Mouse (Mus musculus) midbrain, embryonic 13.5 days (tissue): Measurements from ENCODE around the gene Epha6. TPM values are rescaled to one million over a fixed set of nuclear protein-coding genes. Genes with fewer than 3 reads are reported as not detected.

Experiments
- ATAC-seq: fragments of 200-750 bp; cut with Nextera tagmentation; 2 replicates; pipeline ENCODE4 v1.8.0; 2017; ENCODE audit warnings: mild to moderate bottlenecking, moderate TSS enrichment, moderate library complexity
- H3K27ac ChIP-seq: fragments of 300-500 bp; sonication (generic); 2 replicates; pipeline ENCODE4 v1.5.1; 2015; ENCODE audit warnings: inconsistent platforms, mild to moderate bottlenecking, moderate library complexity
- H3K27me3 ChIP-seq: fragments of 300-500 bp; sonication (generic); 2 replicates; pipeline ENCODE4 v1.6.1; 2015; ENCODE audit warnings: mild to moderate bottlenecking, inconsistent platforms
- H3K36me3 ChIP-seq: fragments of 300-500 bp; sonication (generic); 2 replicates; pipeline ENCODE4 v1.6.1; 2015; ENCODE audit warnings: mild to moderate bottlenecking, inconsistent platforms
- H3K4me1 ChIP-seq: fragments of 300-500 bp; sonication (generic); replicated peaks from 2 replicates; pipeline ENCODE4 v1.6.1; 2015; ENCODE audit warnings: inconsistent platforms
- H3K4me2 ChIP-seq: fragments of 300-500 bp; sonication (generic); replicated peaks from 2 replicates; pipeline ENCODE4 v1.6.1; 2015; ENCODE audit warnings: moderate library complexity, mild to moderate bottlenecking, inconsistent platforms
- H3K4me3 ChIP-seq: fragments of 300-500 bp; sonication (generic); replicated peaks from 2 replicates; pipeline ENCODE4 v1.5.1; 2015; ENCODE audit warnings: mild to moderate bottlenecking, inconsistent platforms
- H3K9ac ChIP-seq: fragments of 300-500 bp; sonication (generic); replicated peaks from 2 replicates; pipeline ENCODE4 v1.6.1; 2015; ENCODE audit warnings: mild to moderate bottlenecking, inconsistent platforms
- H3K9me3 ChIP-seq: fragments of 300-500 bp; sonication (generic); 2 replicates; pipeline ENCODE4 v1.6.1; 2016; ENCODE audit warnings: mild to moderate bottlenecking, inconsistent platforms
- WGBS: fragments of 180-500 bp; shearing (Covaris S2); methylation state at CpG from one replicate; pipeline ENCODE4 v1.1.7; 2015; 5-methylcytosine and 5-hydroxymethylcytosine counted together
- polyA plus RNA-seq: library from polyadenylated mRNA; unstranded; fragments of >200 nt; fragmentation: Nextera tagmentation; extraction: Ambion mirVana; gene quantifications from 2 replicates; pipeline ENCODE4 v1.2.1, GENCODE M21; 2015

Gene Epha6
- polyA plus RNA-seq, 1 experiment from 2014 or later, result 4.4 TPM

GRCm38 (mm10) chr16:59693230-59693629, 912.1 kb downstream of the Epha6 start:
- 90% methylated on average over 7 of the region's 7 CpGs for WGBS
- Histone ChIP-seq H3K9me3 (no peaks in the 10 kb centered on the region), H3K9ac (no peak overlapping the region), H3K4me2 (no peak overlapping the region), H3K27me3 (no peaks in the 10 kb centered on the region), H3K4me3 (no peak overlapping the region), H3K27ac (no peak overlapping the region), H3K36me3 (no peaks in the 10 kb centered on the region), H3K4me1 (no peaks in the 10 kb centered on the region)
- no peak for ATAC-seq

DNA sequence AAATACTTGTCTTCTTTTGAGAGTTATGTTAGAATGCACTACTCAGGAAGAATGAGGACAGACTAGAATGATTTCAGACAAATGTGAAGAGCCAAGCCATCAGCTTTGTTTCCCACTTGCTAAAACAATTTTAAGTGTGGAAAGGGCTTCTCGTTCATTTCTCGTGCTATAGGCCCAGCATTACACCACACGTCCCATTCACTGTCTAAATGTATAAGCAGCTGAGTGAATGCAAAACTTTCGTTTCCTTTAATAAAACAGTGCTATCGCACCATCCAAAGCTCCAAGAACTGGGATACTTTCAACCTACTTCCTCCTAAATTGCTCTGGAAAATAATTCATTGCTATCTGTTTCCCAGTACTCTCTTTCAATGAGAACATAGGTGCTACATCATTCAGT, 916.2 kb downstream of the Epha6 start:
- Histone ChIP-seq H3K4me3 (no peak overlapping the region), H3K4me1 (no peaks in the 10 kb centered on the region), H3K9me3 (no peaks in the 10 kb centered on the region), H3K27ac (no peak overlapping the region), H3K9ac (no peak overlapping the region), H3K36me3 (no peaks in the 10 kb centered on the region), H3K27me3 (no peaks in the 10 kb centered on the region), H3K4me2 (no peak overlapping the region)
- no peak for ATAC-seq
- WGBS, result 93% methylated on average over 5 of the region's 5 CpGs

DNA sequence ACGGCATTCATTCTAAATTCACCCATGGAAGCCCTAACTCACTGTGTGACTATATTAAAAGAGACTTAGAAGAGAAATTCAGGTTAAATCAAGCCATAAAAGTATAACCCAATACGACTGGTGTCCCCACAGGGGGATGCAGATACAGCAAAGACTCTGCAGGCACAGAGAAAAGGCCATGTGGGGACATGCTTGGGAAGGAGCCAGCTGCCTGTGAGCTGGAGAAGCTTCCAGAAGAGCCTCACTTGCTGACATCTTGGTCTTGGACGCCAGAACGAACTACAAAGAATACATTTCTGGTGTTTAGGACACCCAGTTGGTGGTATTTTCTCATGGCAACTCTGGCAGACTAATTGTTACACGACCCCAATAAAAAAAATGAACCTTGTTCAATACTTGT, 920.2 kb downstream of the Epha6 start:
- H3K4me2 ChIP-seq, result no peak overlapping the region
- H3K9ac ChIP-seq, result no peak overlapping the region
- H3K27me3 ChIP-seq, result no peaks in the 10 kb centered on the region
- 70% methylated on average over 5 of the region's 5 CpGs for WGBS
- no peak overlapping the region for H3K27ac ChIP-seq
- no peaks in the 10 kb centered on the region for H3K9me3 ChIP-seq
- H3K4me3 ChIP-seq, result no peak overlapping the region
- no peaks in the 10 kb centered on the region for H3K4me1 ChIP-seq
- ATAC-seq, result no peak
- no peaks in the 10 kb centered on the region for H3K36me3 ChIP-seq

DNA sequence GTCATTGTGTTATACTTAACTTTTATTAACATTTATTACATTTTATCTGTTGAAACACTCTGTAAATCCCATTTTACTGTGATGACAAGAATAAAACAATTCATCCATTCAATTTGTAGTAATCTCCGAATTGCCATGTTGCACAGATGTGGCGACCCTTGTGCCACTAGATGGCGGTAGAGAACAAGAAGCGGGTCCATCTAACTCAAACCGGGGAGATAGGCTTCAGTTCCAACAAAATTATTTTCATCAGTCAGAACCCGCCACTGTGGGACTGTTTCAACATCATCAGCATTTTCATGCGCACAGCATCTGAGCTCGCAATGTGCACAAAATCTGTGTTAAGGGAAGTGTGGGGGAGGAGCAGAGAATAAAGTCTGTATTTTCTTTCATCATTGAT, 921.9 kb downstream of the Epha6 start:
- H3K9me3 ChIP-seq, result no peaks in the 10 kb centered on the region
- H3K4me2 ChIP-seq, result peak overlapping the region; percentile 19; the same call in 1 of the 2 replicates
- peak; percentile 85 for ATAC-seq
- 4% methylated on average over 8 of the region's 8 CpGs for WGBS
- H3K36me3 ChIP-seq, result no peaks in the 10 kb centered on the region
- H3K9ac ChIP-seq, result no peak overlapping the region
- no peaks in the 10 kb centered on the region for H3K4me1 ChIP-seq
- no peak overlapping the region for H3K4me3 ChIP-seq
- no peaks in the 10 kb centered on the region for H3K27me3 ChIP-seq
- H3K27ac ChIP-seq, result no peak overlapping the region

DNA sequence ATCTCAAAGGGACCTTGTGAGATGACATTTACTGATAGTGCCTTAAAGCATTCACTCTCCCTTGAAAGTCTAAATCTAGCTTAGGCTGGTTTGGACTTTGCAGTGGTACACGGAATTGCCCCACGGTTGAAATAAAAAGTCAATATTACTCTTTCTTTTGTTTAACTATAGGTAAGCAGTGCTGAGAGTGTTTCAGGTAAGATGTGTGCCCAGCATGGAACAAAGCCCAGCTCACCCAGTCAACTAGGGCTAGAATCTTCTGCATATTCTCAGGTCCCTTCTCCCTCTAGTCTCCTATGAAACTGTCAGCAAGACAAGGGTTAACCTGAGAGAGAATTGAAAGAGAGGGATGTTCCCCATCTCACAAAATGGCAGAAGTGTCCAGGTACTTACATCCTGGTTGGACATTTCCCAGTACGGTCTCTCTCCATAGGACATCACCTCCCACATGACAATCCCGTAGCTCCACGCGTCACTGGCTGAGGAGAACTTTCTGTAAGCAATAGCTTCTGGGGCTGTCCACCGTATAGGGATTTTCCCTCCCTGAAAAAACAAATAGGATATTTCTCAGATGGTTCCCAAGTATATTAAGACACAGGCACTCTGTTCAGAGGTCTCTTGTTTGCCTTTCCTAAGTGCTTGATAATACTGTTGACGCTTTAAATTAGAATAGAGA, 923.0 kb downstream of the Epha6 start:
- no peaks in the 10 kb centered on the region for H3K27me3 ChIP-seq
- H3K9me3 ChIP-seq, result no peaks in the 10 kb centered on the region
- H3K36me3 ChIP-seq, result no peaks in the 10 kb centered on the region
- no peak overlapping the region for H3K9ac ChIP-seq
- H3K4me2 ChIP-seq, result no peak overlapping the region
- ATAC-seq, result no peak
- no peak overlapping the region for H3K27ac ChIP-seq
- WGBS, result 83% methylated on average over 8 of the region's 8 CpGs
- H3K4me3 ChIP-seq, result no peak overlapping the region
- H3K4me1 ChIP-seq, result no peaks in the 10 kb centered on the region

DNA sequence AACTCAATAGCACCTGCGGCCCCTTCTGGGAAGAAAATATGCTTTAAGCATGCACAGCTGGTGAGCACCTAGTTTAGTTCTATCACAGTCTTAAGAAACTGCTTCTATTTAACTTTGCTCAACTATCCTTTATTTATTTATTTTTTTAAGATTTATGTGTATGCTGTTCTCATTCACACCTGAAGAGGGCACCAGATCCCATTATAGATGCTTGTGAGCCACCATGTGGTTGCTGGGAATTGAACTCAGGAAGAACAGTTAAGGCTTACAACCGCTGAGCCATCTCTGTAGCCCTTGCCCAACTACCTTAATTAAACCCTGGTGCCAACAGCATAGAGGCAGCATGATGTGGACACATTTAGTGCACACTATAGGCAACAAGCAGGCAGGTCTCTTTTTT, 938.4 kb downstream of the Epha6 start:
- Histone ChIP-seq H3K4me2 (no peak overlapping the region), H3K36me3 (no peaks in the 10 kb centered on the region), H3K4me3 (no peak overlapping the region), H3K4me1 (no peaks in the 10 kb centered on the region), H3K9ac (no peak overlapping the region), H3K27me3 (no peaks in the 10 kb centered on the region), H3K9me3 (no peaks in the 10 kb centered on the region), H3K27ac (no peak overlapping the region)
- no peak for ATAC-seq
- WGBS, result 89% methylated on average over 2 of the region's 2 CpGs

GRCm38 (mm10) chr16:59643766-59644165, 961.6 kb downstream of the Epha6 start:
- Histone ChIP-seq H3K9ac (no peak overlapping the region), H3K27me3 (no peaks in the 10 kb centered on the region), H3K4me2 (no peak overlapping the region), H3K4me1 (no peaks in the 10 kb centered on the region), H3K27ac (no peak overlapping the region), H3K36me3 (no peaks in the 10 kb centered on the region), H3K9me3 (no peaks in the 10 kb centered on the region), H3K4me3 (no peak overlapping the region)
- 44% methylated on average over 2 of the region's 2 CpGs for WGBS
- no peak for ATAC-seq

- H3K27ac ChIP-seq, result no peak overlapping the region
- no peaks in the 10 kb centered on the region for H3K36me3 ChIP-seq
- no peaks in the 10 kb centered on the region for H3K9me3 ChIP-seq
- ATAC-seq, result no peak
- H3K4me2 ChIP-seq, result no peak overlapping the region
- 93% methylated on average over 3 of the region's 3 CpGs for WGBS
- H3K9ac ChIP-seq, result no peak overlapping the region
- peaks cover 10% of the 10 kb centered on the region for H3K4me1 ChIP-seq
- H3K27me3 ChIP-seq, result no peaks in the 10 kb centered on the region
- peak overlapping the region; percentile 73; the same call in 1 of the 2 replicates for H3K4me3 ChIP-seq
These were observed 965.3 kb downstream of the Epha6 start for GRCm38 (mm10) chr16:59639985-59640384.

DNA sequence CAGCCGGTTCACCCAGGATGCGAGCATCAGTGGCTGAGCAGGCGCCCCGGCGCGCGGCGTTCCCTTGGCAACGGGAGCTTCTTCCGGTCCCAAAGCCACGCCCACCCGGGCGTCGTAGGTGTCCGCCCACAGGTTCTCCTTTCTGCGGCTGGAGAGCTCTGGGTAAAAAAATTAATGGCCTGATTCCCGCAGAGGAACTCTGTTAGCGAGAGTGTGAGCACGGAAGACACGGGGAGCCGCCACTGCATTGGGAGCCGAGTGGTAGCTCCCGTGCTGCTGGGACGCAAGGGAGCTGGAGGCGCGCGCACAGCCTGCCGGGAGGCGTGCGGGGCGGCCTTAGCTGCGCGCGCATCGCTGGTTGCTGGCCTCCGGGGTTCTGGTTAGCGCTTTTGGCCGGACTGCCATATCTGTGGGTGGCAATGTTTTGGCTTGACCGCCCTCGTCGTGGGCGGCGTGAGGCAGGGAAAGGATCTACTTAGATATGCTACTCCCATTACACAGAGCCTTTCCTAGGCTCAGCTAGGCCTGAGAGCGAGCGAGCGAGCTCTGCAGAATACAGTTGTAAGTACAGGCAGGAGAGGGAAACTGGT, 966.1 kb downstream of the Epha6 start, which contains the start of gene Arl6:
TSS of gene Arl6 (minus strand) at position 290 of the 590 bp plus-strand sequence.
- no peaks in the 10 kb centered on the region for H3K9me3 ChIP-seq
- peak within 1 kb of the TSS; percentile 80 for H3K9ac ChIP-seq
- under 1% methylated on average over 46 of the region's 46 CpGs for WGBS
- H3K27me3 ChIP-seq, result no peaks in the 10 kb centered on the region
- peak within 1 kb of the TSS; percentile 68 for H3K4me2 ChIP-seq
- peaks cover 10% of the 10 kb centered on the region for H3K4me1 ChIP-seq
- peak within 1 kb of the TSS; percentile 99 for H3K27ac ChIP-seq
- H3K36me3 ChIP-seq, result 0 out of 2 replicates have a peak, but pooled peaks cover 3% of the 10 kb centered on the region
- H3K4me3 ChIP-seq, result peak within 1 kb of the TSS; percentile 73
- peak; percentile 98 for ATAC-seq

GRCm38 (mm10) chr16:59634598-59634997, 970.7 kb downstream of the Epha6 start:
- Histone ChIP-seq H3K9ac (no peak overlapping the region), H3K27ac (no peak overlapping the region), H3K4me3 (no peak overlapping the region), H3K4me2 (no peak overlapping the region), H3K36me3 (peaks cover 16% of the 10 kb centered on the region), H3K4me1 (peaks cover 10% of the 10 kb centered on the region), H3K9me3 (no peaks in the 10 kb centered on the region), H3K27me3 (no peaks in the 10 kb centered on the region)
- 87% methylated on average over 2 of the region's 2 CpGs for WGBS
- ATAC-seq, result no peak

DNA sequence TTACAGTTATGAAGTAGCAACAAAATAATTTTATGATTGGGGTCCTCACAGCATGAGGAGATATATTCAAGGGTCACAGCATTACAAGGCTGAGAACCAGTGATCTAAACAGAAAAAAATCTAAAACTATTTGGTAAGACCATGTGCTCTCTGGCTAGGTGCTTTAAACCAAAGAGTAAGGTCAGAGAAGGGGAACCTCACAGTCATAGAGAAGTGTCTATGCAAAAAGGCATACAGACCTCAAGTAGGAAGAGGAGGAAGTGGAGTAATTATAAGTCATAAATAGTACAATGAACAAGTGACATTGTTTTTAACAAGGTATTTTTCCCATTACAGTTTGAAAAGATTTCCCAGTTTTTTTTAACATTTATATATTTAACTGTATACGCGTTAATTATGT, 983.8 kb downstream of the Epha6 start:
- H3K27me3 ChIP-seq, result no peaks in the 10 kb centered on the region
- H3K36me3 ChIP-seq, result no peaks in the 10 kb centered on the region
- H3K4me2 ChIP-seq, result no peak overlapping the region
- H3K9ac ChIP-seq, result no peak overlapping the region
- H3K4me1 ChIP-seq, result no peaks in the 10 kb centered on the region
- no peak for ATAC-seq
- 98% methylated on average over 2 of the region's 2 CpGs for WGBS
- H3K27ac ChIP-seq, result no peak overlapping the region
- no peak overlapping the region for H3K4me3 ChIP-seq
- no peaks in the 10 kb centered on the region for H3K9me3 ChIP-seq

GRCm38 (mm10) chr16:59617167-59617566, 988.2 kb downstream of the Epha6 start:
- Histone ChIP-seq H3K4me2 (no peak overlapping the region), H3K9me3 (no peaks in the 10 kb centered on the region), H3K36me3 (no peaks in the 10 kb centered on the region; the same call in 1 of the 2 replicates), H3K27me3 (no peaks in the 10 kb centered on the region), H3K4me3 (no peak overlapping the region), H3K4me1 (no peaks in the 10 kb centered on the region), H3K9ac (no peak overlapping the region), H3K27ac (no peak overlapping the region)
- 40% methylated on average over 3 of the region's 3 CpGs for WGBS
- ATAC-seq, result 0 out of 2 replicates have a peak, but pooled peaks have one; percentile 65
